Mouse (Mus musculus) CH12.LX (cell line): Measurements from ENCODE around the gene Sf3b2.

Experiments
- CTCF ChIP-seq, 2 experiments: IDR thresholded peaks in 1 of 2; conservative IDR thresholded peaks in 1 of 2; 2 replicates each; pipeline ENCODE4 v1.5.1; 2011 to 2012; ENCODE audit warnings: low read depth in 2 of 2, low read length in 2 of 2, improper control_type of control experiment in 1 of 2, inconsistent platforms in 1 of 2, mild to moderate bottlenecking in 1 of 2, moderate library complexity in 1 of 2
- E2F4 ChIP-seq: IDR thresholded peaks from 2 replicates; pipeline ENCODE4 v1.6.1; 2011; ENCODE audit warnings: low read depth, low read length, improper control_type of control experiment; ENCODE audit not compliant: insufficient replicate concordance
- JUND ChIP-seq: conservative IDR thresholded peaks from 2 replicates; pipeline ENCODE4 v1.6.1; 2011; ENCODE audit warnings: low read depth, low read length, improper control_type of control experiment
- MAFK ChIP-seq: IDR thresholded peaks from 2 replicates; pipeline ENCODE4 v1.6.1; 2011; ENCODE audit warnings: low read length, improper control_type of control experiment; ENCODE audit not compliant: insufficient replicate concordance
- MAZ ChIP-seq: IDR thresholded peaks from 2 replicates; pipeline ENCODE4 v1.6.1; 2012; ENCODE audit warnings: low read depth, mild to moderate bottlenecking, inconsistent platforms, low read length, improper control_type of control experiment, moderate library complexity
- NRF1 ChIP-seq: IDR thresholded peaks from 2 replicates; pipeline ENCODE4 v1.6.1; 2014; ENCODE audit warnings: low read depth, mild to moderate bottlenecking, inconsistent platforms, low read length, improper control_type of control experiment, moderate library complexity
- POLR2A ChIP-seq: IDR thresholded peaks from 2 replicates; pipeline ENCODE4 v1.6.1; 2011; ENCODE audit warnings: low read depth, mild to moderate bottlenecking, improper control_type of control experiment, low read length
- RAD21 ChIP-seq: IDR thresholded peaks from 2 replicates; pipeline ENCODE4 v1.6.1; 2011; ENCODE audit warnings: low read depth, mild to moderate bottlenecking, low read length, improper control_type of control experiment, moderate library complexity
- ZMIZ1 ChIP-seq: IDR thresholded peaks from 2 replicates; pipeline ENCODE4 v1.6.1; 2012; ENCODE audit warnings: low read depth, mild to moderate bottlenecking, inconsistent platforms, low read length, improper control_type of control experiment
- ZNF384 ChIP-seq: IDR thresholded peaks from 2 replicates; pipeline ENCODE4 v1.6.1; 2012; ENCODE audit warnings: low read depth, low read length, improper control_type of control experiment, inconsistent platforms

- TF ChIP-seq JUND (no peak), RAD21 (no peak), E2F4 (no peak), ZNF384 (no peak), POLR2A (no peak), ZMIZ1 (no peak), MAZ (no peak), CTCF (conservative IDR thresholded peaks at IDR 0.05 in 1 of 2, IDR thresholded peaks at IDR 0.05 in 1 of 2; ENCODE audit: low read depth in 2 of 2, low read length in 2 of 2) (no peak), NRF1 (no peak), MAFK (no peak)
These were observed 19.5 kb downstream of the Sf3b2 start for GRCm38 (mm10) chr19:5275736-5276135.
